Mouse (Mus musculus) hindbrain, embryonic 16.5 days (tissue): ENCODE measurements around the gene Carns1. TPM values are rescaled to one million over a fixed set of nuclear protein-coding genes. Genes with fewer than 3 reads are reported as not detected.
"Not testable (repeated sequence)": the region's sequence is repeated elsewhere in the genome, so short reads cannot be mapped to it uniquely, and the experiment has no call there.

Experiments
- ATAC-seq: fragments of 200-750 bp; cut with Nextera tagmentation; 2 replicates; pipeline ENCODE4 v1.8.0; 2017; ENCODE audit warnings: moderate TSS enrichment, moderate library complexity
- H3K27ac ChIP-seq: fragments of 300-500 bp; sonication (generic); 2 replicates; pipeline ENCODE4 v1.5.1; 2014; ENCODE audit warnings: low read depth, mild to moderate bottlenecking, control low read depth, low read length, moderate library complexity
- H3K27me3 ChIP-seq: fragments of 300-500 bp; sonication (generic); replicated peaks from 2 replicates; pipeline ENCODE4 v1.6.1; 2014; ENCODE audit warnings: low read length; ENCODE audit not compliant: control insufficient read depth, insufficient read depth
- H3K36me3 ChIP-seq: fragments of 300-500 bp; sonication (generic); 2 replicates; pipeline ENCODE4 v1.6.1; 2014; ENCODE audit warnings: mild to moderate bottlenecking, low read length, moderate library complexity, mixed read lengths; ENCODE audit not compliant: control insufficient read depth, insufficient read depth
- H3K4me1 ChIP-seq: fragments of 300-500 bp; sonication (generic); 2 replicates; pipeline ENCODE4 v1.6.1; 2014; ENCODE audit warnings: low read depth, low read length; ENCODE audit not compliant: control insufficient read depth, insufficient read depth
- H3K4me2 ChIP-seq: fragments of 300-500 bp; sonication (generic); 2 replicates; pipeline ENCODE4 v1.6.1; 2014; ENCODE audit warnings: mild to moderate bottlenecking, low read length, control low read depth, moderate library complexity
- H3K4me3 ChIP-seq: fragments of 300-500 bp; sonication (generic); 2 replicates; pipeline ENCODE4 v1.5.1; 2014; ENCODE audit warnings: mild to moderate bottlenecking, low read length, control low read depth, moderate library complexity
- H3K9ac ChIP-seq: fragments of 300-500 bp; sonication (generic); 2 replicates; pipeline ENCODE4 v1.6.1; 2014; ENCODE audit warnings: low read depth, mild to moderate bottlenecking, control low read depth, low read length, moderate library complexity
- H3K9me3 ChIP-seq: fragments of 300-500 bp; sonication (generic); 2 replicates; pipeline ENCODE4 v1.6.1; 2014; ENCODE audit warnings: mild to moderate bottlenecking, low read length, moderate library complexity; ENCODE audit not compliant: control insufficient read depth
- WGBS: fragments of 180-500 bp; shearing (Covaris S2); extraction: QIAGEN DNeasy Blood & Tissue Kit; methylation state at CpG from one replicate; pipeline ENCODE4 v1.1.7; 2014; 5-methylcytosine and 5-hydroxymethylcytosine counted together
- polyA plus RNA-seq: library from polyadenylated mRNA; unstranded; fragments of >200 nt; fragmentation: Nextera tagmentation; extraction: Ambion mirVana; gene quantifications from 2 replicates; pipeline ENCODE4 v1.2.1, GENCODE M21; 2015

The Carns1 gene
- polyA plus RNA-seq, 1 experiment from 2014 or later: 7.9 TPM

GRCm38 (mm10) chr19:4143759-4144268, 31.5 kb downstream of the Carns1 start, which contains the start of gene Cabp4:
Gene Cabp4 (minus strand): TSS chr19:4144033.
- no peak within 1 kb of the TSS for H3K4me2 ChIP-seq

DNA sequence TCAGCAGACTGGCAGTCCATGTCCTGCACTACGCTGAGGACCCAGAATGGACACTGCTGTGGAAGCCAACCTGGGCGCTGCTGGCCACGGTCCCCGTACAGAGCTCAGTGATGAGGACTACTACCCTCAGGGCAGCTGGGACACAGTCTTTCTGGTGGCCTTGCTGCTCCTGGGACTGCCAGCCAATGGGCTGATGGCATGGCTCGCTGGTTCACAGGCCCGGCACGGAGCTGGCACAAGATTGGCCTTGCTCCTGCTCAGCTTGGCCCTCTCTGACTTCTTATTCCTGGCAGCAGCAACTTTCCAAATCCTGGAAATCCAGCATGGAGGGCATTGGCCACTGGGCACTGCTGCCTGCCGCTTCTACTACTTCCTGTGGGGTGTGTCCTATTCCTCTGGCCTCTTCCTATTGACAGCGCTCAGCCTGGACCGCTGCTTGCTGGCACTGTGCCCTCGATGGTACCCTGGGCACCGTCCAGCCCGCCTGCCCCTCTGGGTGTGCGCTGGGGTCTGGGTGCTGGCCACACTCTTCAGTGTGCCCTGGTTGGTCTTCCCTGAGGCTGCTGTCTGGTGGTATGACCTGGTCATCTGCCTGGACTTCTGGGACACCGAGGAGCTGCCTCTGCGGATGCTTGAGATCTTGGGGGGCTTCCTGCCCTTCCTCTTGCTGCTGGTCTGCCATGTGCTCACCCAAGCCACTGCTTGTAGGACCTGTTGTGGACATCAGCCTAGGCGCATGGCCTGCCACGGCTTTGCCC, 32.7 kb downstream of the Carns1 start:
- WGBS: 87% methylated on average over 18 of the region's 18 CpGs
- no peak for ATAC-seq
- H3K4me2 ChIP-seq: no peak overlapping the region
- no peak overlapping the region for H3K27ac ChIP-seq
- peaks cover under 1% of the 10 kb centered on the region; the same call in 1 of the 2 replicates for H3K4me1 ChIP-seq
- H3K4me3 ChIP-seq: no peak overlapping the region
- H3K9me3 ChIP-seq: no peaks in the 10 kb centered on the region
- H3K9ac ChIP-seq: no peak overlapping the region
- no peaks in the 10 kb centered on the region for H3K27me3 ChIP-seq
- H3K36me3 ChIP-seq: no peaks in the 10 kb centered on the region

More at GRCm38 (mm10) chr19:4143759-4144268, 31.5 kb downstream of the Carns1 start, which contains the start of gene Cabp4:
- Histone ChIP-seq H3K9ac (no peak within 1 kb of the TSS), H3K4me1 (peaks cover 6% of the 10 kb centered on the region), H3K36me3 (no peaks in the 10 kb centered on the region), H3K9me3 (no peaks in the 10 kb centered on the region), H3K4me3 (no peak within 1 kb of the TSS), H3K27ac (no peak within 1 kb of the TSS), H3K27me3 (no peaks in the 10 kb centered on the region)
- no peak for ATAC-seq
- 82% methylated on average over 7 of the region's 7 CpGs for WGBS

- Histone ChIP-seq H3K36me3 (no peaks in the 10 kb centered on the region), H3K9me3 (no peaks in the 10 kb centered on the region), H3K4me2 (no peak overlapping the region), H3K4me3 (no peak overlapping the region), H3K4me1 (no peaks in the 10 kb centered on the region; the same call in 1 of the 2 replicates), H3K9ac (no peak overlapping the region), H3K27me3 (no peaks in the 10 kb centered on the region), H3K27ac (no peak overlapping the region)
- WGBS: 87% methylated on average over 6 of the region's 6 CpGs
- no peak for ATAC-seq
Measured at GRCm38 (mm10) chr19:4140147-4140546, 35.1 kb downstream of the Carns1 start.

- no peak within 1 kb of the TSS for H3K27ac ChIP-seq
- H3K4me2 ChIP-seq: no peak within 1 kb of the TSS
- H3K4me1 ChIP-seq: no peaks in the 10 kb centered on the region; the same call in 1 of the 2 replicates
- H3K4me3 ChIP-seq: no peak within 1 kb of the TSS
- H3K9ac ChIP-seq: no peak within 1 kb of the TSS
- ATAC-seq: no peak
- H3K36me3 ChIP-seq: no peaks in the 10 kb centered on the region
- no peaks in the 10 kb centered on the region for H3K27me3 ChIP-seq
- 72% methylated on average over 2 of the region's 2 CpGs for WGBS
- H3K9me3 ChIP-seq: no peaks in the 10 kb centered on the region
Measured at GRCm38 (mm10) chr19:4139446-4139845, 35.8 kb downstream of the Carns1 start, which contains the start of gene Gpr152. Gene Gpr152 (plus strand): TSS chr19:4139787.

- 79% methylated on average over 5 of the region's 5 CpGs for WGBS
- Histone ChIP-seq H3K4me2 (no peak overlapping the region), H3K4me1 (no peaks in the 10 kb centered on the region; the same call in 1 of the 2 replicates)
Measured at GRCm38 (mm10) chr19:4137913-4138312, 37.4 kb downstream of the Carns1 start.

GRCm38 (mm10) chr19:4136463-4136862, 38.8 kb downstream of the Carns1 start:
- 80% methylated on average over 5 of the region's 5 CpGs for WGBS
- no peak overlapping the region for H3K4me2 ChIP-seq
- 0 out of 2 replicates have a peak, but pooled peaks cover 10% of the 10 kb centered on the region for H3K36me3 ChIP-seq
- no peak for ATAC-seq
- H3K9me3 ChIP-seq: no peaks in the 10 kb centered on the region
- no peak overlapping the region for H3K4me3 ChIP-seq
- no peak overlapping the region for H3K27ac ChIP-seq
- H3K4me1 ChIP-seq: no peaks in the 10 kb centered on the region; the same call in 1 of the 2 replicates
- no peaks in the 10 kb centered on the region for H3K27me3 ChIP-seq
- no peak overlapping the region for H3K9ac ChIP-seq

More at GRCm38 (mm10) chr19:4137913-4138312, 37.4 kb downstream of the Carns1 start:
- H3K9ac ChIP-seq: no peak overlapping the region
- ATAC-seq: no peak
- 0 out of 2 replicates have a peak, but pooled peaks cover under 1% of the 10 kb centered on the region for H3K36me3 ChIP-seq
- H3K27me3 ChIP-seq: no peaks in the 10 kb centered on the region
- H3K4me3 ChIP-seq: no peak overlapping the region
- H3K27ac ChIP-seq: no peak overlapping the region
- no peaks in the 10 kb centered on the region for H3K9me3 ChIP-seq

DNA sequence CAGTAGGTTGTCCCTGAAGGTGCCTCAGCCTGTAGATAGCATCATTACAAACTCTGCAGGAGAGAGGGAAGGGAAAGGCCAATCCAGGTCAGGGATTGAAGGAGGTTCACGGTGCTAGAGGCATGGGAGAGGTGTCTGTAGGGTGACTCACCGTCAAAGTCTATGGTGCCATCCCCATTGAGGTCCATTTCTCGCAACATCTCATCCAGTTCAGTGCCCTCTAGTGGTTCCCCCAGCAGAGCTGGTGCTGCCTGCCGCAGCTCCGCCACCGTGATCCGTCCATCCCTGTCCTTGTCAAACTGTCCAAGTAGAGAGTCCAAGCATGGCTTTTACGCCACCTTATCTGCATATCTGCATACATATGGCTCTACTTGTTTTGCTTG, 39.3 kb downstream of the Carns1 start:
- H3K27me3 ChIP-seq, H3K4me3 ChIP-seq, H3K4me2 ChIP-seq, ATAC-seq, H3K4me1 ChIP-seq, H3K9ac ChIP-seq, H3K27ac ChIP-seq, H3K9me3 ChIP-seq: not testable (repeated sequence)
- WGBS: 21% methylated on average over 7 of the region's 8 CpGs
- 0 out of 2 replicates have a peak, but pooled peaks cover 15% of the 10 kb centered on the region for H3K36me3 ChIP-seq

DNA sequence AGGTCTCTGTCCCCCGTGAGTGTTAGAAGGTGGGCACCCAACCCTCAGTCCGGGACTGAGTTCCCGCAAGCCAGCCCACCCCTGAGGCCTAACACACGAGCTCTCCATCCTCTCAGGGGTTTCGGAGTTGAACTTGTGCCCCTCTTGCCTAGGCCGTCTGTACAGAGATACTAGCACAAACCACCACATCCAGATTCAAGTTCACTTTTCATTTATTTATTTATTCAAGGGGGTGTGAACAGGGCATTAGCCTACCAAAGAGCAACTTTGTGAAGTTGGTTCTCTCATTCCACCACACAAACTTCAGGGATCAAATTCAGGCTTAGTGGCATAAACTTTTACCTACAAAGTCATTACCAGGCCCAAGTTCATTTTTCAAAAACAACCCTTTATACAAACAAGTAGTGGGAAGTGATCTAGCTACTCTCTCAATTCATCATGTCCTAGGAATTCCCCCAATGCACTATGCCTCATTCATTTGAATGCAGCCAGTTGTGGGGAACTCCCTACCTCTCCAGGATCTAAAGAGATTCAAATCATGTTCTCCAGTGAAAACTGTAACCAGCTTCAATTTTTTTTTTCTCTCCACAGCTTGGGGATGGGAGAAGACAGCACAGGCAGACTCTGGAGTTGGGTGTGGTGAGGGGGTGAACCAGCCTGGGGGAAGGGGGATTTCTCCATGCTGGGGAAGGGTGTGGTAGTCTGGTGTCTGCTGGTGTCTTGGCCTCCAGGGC, 39.9 kb downstream of the Carns1 start:
- H3K4me1 ChIP-seq, ATAC-seq, H3K27ac ChIP-seq, H3K4me2 ChIP-seq, H3K4me3 ChIP-seq, H3K9ac ChIP-seq, H3K27me3 ChIP-seq, H3K9me3 ChIP-seq: not testable (repeated sequence)
- 82% methylated on average over 6 of the region's 6 CpGs for WGBS
- H3K36me3 ChIP-seq: 0 out of 2 replicates have a peak, but pooled peaks cover 17% of the 10 kb centered on the region

DNA sequence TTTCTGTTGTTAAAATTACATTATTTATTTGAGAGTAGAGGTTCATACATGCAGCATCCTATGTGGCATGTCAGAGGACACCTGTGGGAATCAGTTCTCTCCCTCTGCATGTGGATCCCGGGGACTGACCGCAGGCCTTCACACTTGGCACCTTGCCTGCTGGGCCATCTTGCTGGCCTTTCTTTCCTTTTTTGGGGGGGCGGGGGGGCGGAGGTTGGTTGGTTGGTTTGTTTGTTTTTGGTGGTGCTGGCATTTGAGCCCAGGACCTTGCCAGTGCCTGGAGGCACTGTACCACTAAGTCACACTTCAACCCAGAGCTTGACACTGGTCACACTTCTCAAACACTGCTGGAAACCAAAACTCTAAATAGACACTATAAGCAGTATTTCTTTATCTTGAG, 40.9 kb downstream of the Carns1 start:
- WGBS: 88% methylated on average over 4 of the region's 4 CpGs

More for the DNA sequence above, 40.9 kb downstream of the Carns1 start:
- Histone ChIP-seq H3K27me3 (no peaks in the 10 kb centered on the region), H3K4me3 (no peak overlapping the region), H3K4me1 (no peaks in the 10 kb centered on the region; the same call in 1 of the 2 replicates), H3K9me3 (no peaks in the 10 kb centered on the region), H3K36me3 (peaks cover 24% of the 10 kb centered on the region), H3K27ac (no peak overlapping the region), H3K4me2 (no peak overlapping the region), H3K9ac (no peak overlapping the region)
- ATAC-seq: no peak
